Comparison of ENCODE assay signal across 18 mouse cellular contexts in the genomic region with DNA sequence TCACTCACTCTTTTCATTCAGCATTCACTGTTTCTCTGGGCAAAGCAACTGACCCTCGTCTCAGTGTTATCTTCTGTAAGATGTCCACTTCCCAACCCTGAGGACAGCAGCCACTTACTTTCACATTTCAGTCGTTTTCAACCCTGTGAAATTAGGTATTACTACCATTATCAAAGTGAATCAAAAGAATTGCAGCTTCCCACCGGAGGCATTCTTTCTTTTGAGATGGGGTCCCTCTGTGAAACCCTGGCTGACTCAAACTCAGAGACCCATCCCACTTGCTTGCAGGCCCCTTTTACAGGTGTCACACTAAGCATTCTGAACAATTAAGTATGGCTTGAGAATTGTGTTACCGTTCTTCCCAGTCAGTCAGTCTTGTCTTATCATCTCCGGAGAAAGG. TPM values are rescaled to one million over a fixed set of nuclear protein-coding genes. Genes with fewer than 3 reads are reported as not detected.
A peak's percentile ranks its signal among the peaks of the same experiment; 100 is the strongest.
DNase-seq lines count a peak whose midpoint lies in the region; ATAC-seq and TF ChIP-seq lines count a peak whose summit lies in the region.
"Had no signal": no experiment of that assay in that cellular context is flagged by ENCODE, and none has a peak within 500 bp of the region (broad histone marks: within the 10 kb centered on the region; RNA-seq: fewer than 3 reads in every experiment).

No protein-coding gene starts in this region.

- 0 out of 2 replicates have a peak overlapping the region, but pooled peaks have one; percentile 14 for H3K9ac ChIP-seq in heart, embryonic 13.5 days
- H3K9ac ChIP-seq in heart, embryonic 12.5 days: no peak overlapping the region
- no peak overlapping the region for H3K9ac ChIP-seq in intestine, embryonic 14.5 days (ENCODE audit: low read length)
- H3K9ac ChIP-seq: stomach, embryonic 15.5 days had no signal

- H3K4me2 ChIP-seq in heart, embryonic 13.5 days: no peak overlapping the region
- H3K4me2 ChIP-seq in heart, embryonic 12.5 days: no peak overlapping the region
- H3K4me2 ChIP-seq in intestine, embryonic 14.5 days (ENCODE audit: low read length): 0 out of 2 replicates have a peak overlapping the region, but pooled peaks have one; percentile 13
- H3K4me2 ChIP-seq: heart, embryonic 11.5 days; stomach, embryonic 15.5 days had no signal

- no peak for ATAC-seq in heart, embryonic 13.5 days (ENCODE audit: extremely low read depth, insufficient number of reproducible peaks, low FRiP score, low TSS enrichment)
- no peak for ATAC-seq in heart, embryonic 12.5 days (ENCODE audit: insufficient number of reproducible peaks, low FRiP score)
- no peak for ATAC-seq in megakaryocyte, adult 5-6 weeks (ENCODE audit: poor library complexity, severe bottlenecking)
- no peak for ATAC-seq in intestine, embryonic 14.5 days (replicated peaks; ENCODE audit: low FRiP score, low TSS enrichment, low read depth)
- ATAC-seq: Patski had no signal

- WGBS in heart, embryonic 13.5 days: 61% methylated on average over 5 of the region's 5 CpGs
- WGBS in heart, embryonic 12.5 days: 59% methylated on average over 5 of the region's 5 CpGs
- 57% methylated on average over 5 of the region's 5 CpGs for WGBS in intestine, embryonic 14.5 days

- H3K4me1 ChIP-seq in heart, embryonic 13.5 days: peaks cover 34% of the 10 kb centered on the region
- H3K4me1 ChIP-seq in heart, embryonic 12.5 days (replicated peaks): peaks cover 21% of the 10 kb centered on the region
- H3K4me1 ChIP-seq in megakaryocyte, embryonic 14.5 days: peaks cover 31% of the 10 kb centered on the region
- H3K4me1 ChIP-seq in E14TG2a.4 (replicated peaks; ENCODE audit: low read depth, low read length): peaks cover 66% of the 10 kb centered on the region
- H3K4me1 ChIP-seq in intestine, embryonic 14.5 days (replicated peaks; ENCODE audit: control insufficient read depth, insufficient read depth, low read length): peaks cover 16% of the 10 kb centered on the region; the same call in 1 of the 2 replicates

- no peak overlapping the region for H3K27ac ChIP-seq in heart, embryonic 13.5 days (replicated peaks)
- H3K27ac ChIP-seq in heart, embryonic 12.5 days (ENCODE audit: poor library complexity, severe bottlenecking): no peak overlapping the region
- no peak overlapping the region for H3K27ac ChIP-seq in intestine, embryonic 14.5 days (ENCODE audit: low read depth)
- H3K27ac ChIP-seq: gastrocnemius, adult 2 months; left cerebral cortex, adult 2 months; limb, embryonic 10.5 days; stomach, embryonic 15.5 days had no signal

- H3K36me3 ChIP-seq in heart, embryonic 13.5 days: peaks cover 17% of the 10 kb centered on the region
- peaks cover 7% of the 10 kb centered on the region for H3K36me3 ChIP-seq in heart, embryonic 12.5 days
- H3K36me3 ChIP-seq in megakaryocyte, embryonic 14.5 days (replicated peaks; ENCODE audit: low read length): peaks cover 6% of the 10 kb centered on the region
- H3K36me3 ChIP-seq in E14TG2a.4 (ENCODE audit: insufficient read depth, low read length): peaks cover 68% of the 10 kb centered on the region
- H3K36me3 ChIP-seq in intestine, embryonic 14.5 days (ENCODE audit: control insufficient read depth, insufficient read depth, low read length): peaks cover 11% of the 10 kb centered on the region; the same call in 1 of the 2 replicates
- H3K36me3 ChIP-seq: stomach, embryonic 15.5 days had no signal

- DNase-seq in intestine, embryonic 14.5 days (ENCODE audit: low spot score): no peak
- no peak for DNase-seq in heart, adult 18-20 months
- DNase-seq: adrenal gland, adult 8-10 months; cerebellum, adult 9-10 months; gastrocnemius, adult 2 months; lung, adult 18-20 months; retina, postnatal 1 day; thymus, adult 2 months had no signal

- TF ChIP-seq CTCF in E14TG2a.4 (conservative IDR thresholded peaks at IDR 0.05; ENCODE audit: low read length): no peak

- H3K27me3 ChIP-seq in heart, embryonic 13.5 days (replicated peaks): no peaks in the 10 kb centered on the region
- H3K27me3 ChIP-seq in heart, embryonic 12.5 days (replicated peaks): no peaks in the 10 kb centered on the region
- no peaks in the 10 kb centered on the region for H3K27me3 ChIP-seq in megakaryocyte, embryonic 14.5 days (replicated peaks)
- H3K27me3 ChIP-seq in E14TG2a.4 (ENCODE audit: insufficient read depth, low read length): no peaks in the 10 kb centered on the region
- no peaks in the 10 kb centered on the region for H3K27me3 ChIP-seq in intestine, embryonic 14.5 days (replicated peaks; ENCODE audit: control insufficient read depth, insufficient read depth, low read length)
- H3K27me3 ChIP-seq: Patski; stomach, embryonic 15.5 days had no signal

- no peaks in the 10 kb centered on the region for H3K9me3 ChIP-seq in heart, embryonic 13.5 days
- no peaks in the 10 kb centered on the region for H3K9me3 ChIP-seq in heart, embryonic 12.5 days (replicated peaks)
- H3K9me3 ChIP-seq in megakaryocyte, embryonic 14.5 days: no peaks in the 10 kb centered on the region
- no peaks in the 10 kb centered on the region for H3K9me3 ChIP-seq in E14TG2a.4 (ENCODE audit: low read length)
- no peaks in the 10 kb centered on the region for H3K9me3 ChIP-seq in intestine, embryonic 14.5 days (ENCODE audit: control insufficient read depth, low read length)
- H3K9me3 ChIP-seq: limb, embryonic 10.5 days; stomach, embryonic 15.5 days had no signal

- H3K4me3 ChIP-seq in heart, embryonic 13.5 days: no peak overlapping the region
- H3K4me3 ChIP-seq in heart, embryonic 12.5 days: no peak overlapping the region
- peak overlapping the region; percentile 4 for H3K4me3 ChIP-seq in megakaryocyte, embryonic 14.5 days (replicated peaks)
- peak overlapping the region; percentile 94; the same call in 1 of the 2 replicates for H3K4me3 ChIP-seq in E14TG2a.4 (replicated peaks; ENCODE audit: low read length)
- H3K4me3 ChIP-seq in intestine, embryonic 14.5 days (ENCODE audit: low read depth, low read length): no peak overlapping the region
- H3K4me3 ChIP-seq: gastrocnemius, adult 2 months; left cerebral cortex, adult 2 months; limb, embryonic 10.5 days; stomach, embryonic 15.5 days had no signal

RNA-seq across cellular contexts. Expression of a gene that starts 4.4 kb away (rescaled TPM):
- polyA plus RNA-seq in heart, embryonic 13.5 days (2015; fragmentation: Nextera tagmentation; extraction: Ambion mirVana): 65.0 and 79.9 TPM in 2 replicates
- 90.9 and 95.6 TPM in 2 replicates for polyA plus RNA-seq in heart, embryonic 12.5 days (2016; fragmentation: Nextera tagmentation; extraction: Ambion mirVana)
- polyA plus RNA-seq in megakaryocyte, embryonic 14.5 days (2012; ENCODE audit: insufficient read depth, low replicate concordance): 5.2 and 13.1 TPM in 2 replicates
- 12.4 and 16.8 TPM in 2 replicates for total RNA-seq in megakaryocyte, adult 5-6 weeks (2015)
- 31.7 and 33.8 TPM in 2 replicates for total RNA-seq in megakaryocyte, adult 5-6 weeks (2017)
- polyA plus RNA-seq in intestine, embryonic 14.5 days (2014; fragmentation: Nextera tagmentation; extraction: Ambion mirVana): 131 and 150 TPM in 2 replicates
- 1 to 10 TPM; 3.3 to 4.6 TPM for total RNA-seq in heart, adult 18-20 months (2021)

RNA-seq across cellular contexts. Expression of a gene that starts 45.8 kb away (rescaled TPM):
- polyA plus RNA-seq in heart, embryonic 13.5 days (2015; fragmentation: Nextera tagmentation; extraction: Ambion mirVana): 11.6 and 11.7 TPM in 2 replicates
- polyA plus RNA-seq in heart, embryonic 12.5 days (2016; fragmentation: Nextera tagmentation; extraction: Ambion mirVana): 18.0 and 18.3 TPM in 2 replicates
- 0.63 TPM in 1 of 2 replicates, not detected in the other for polyA plus RNA-seq in megakaryocyte, embryonic 14.5 days (2012; ENCODE audit: insufficient read depth, low replicate concordance)
- 2.1 and 2.6 TPM in 2 replicates for total RNA-seq in megakaryocyte, adult 5-6 weeks (2015)
- total RNA-seq in megakaryocyte, adult 5-6 weeks (2017): 3.2 and 11.3 TPM in 2 replicates
- 11.4 and 13.7 TPM in 2 replicates for polyA plus RNA-seq in intestine, embryonic 14.5 days (2014; fragmentation: Nextera tagmentation; extraction: Ambion mirVana)
- total RNA-seq in heart, adult 18-20 months (2021): 1 to 10 TPM; 3.5 to 5.2 TPM

Comparison
In these comparisons a context has a peak if more than half of its experiments do, and no peak if none do; other contexts are left out.
1. H3K4me3 ChIP-seq: peak in megakaryocyte, embryonic 14.5 days (single experiment) and E14TG2a.4 (single experiment); none in heart, embryonic 13.5 days (single experiment), heart, embryonic 12.5 days (single experiment) and intestine, embryonic 14.5 days (single experiment).